Comparison of ENCODE assay signal across 7 mouse cellular contexts in genomic region chr5:32713703-32714467, GRCm38 (mm10).
DNase-seq lines count a peak whose midpoint lies in the region; ATAC-seq and TF ChIP-seq lines count a peak whose summit lies in the region.

No protein-coding gene starts in this region.

- no peaks in the 10 kb centered on the region for H3K36me3 ChIP-seq in embryonic facial prominence, embryonic 10.5 days (replicated peaks)
- no peaks in the 10 kb centered on the region for H3K36me3 ChIP-seq in intestine, postnatal 0 days (ENCODE audit: control insufficient read depth, insufficient read depth)
- H3K36me3 ChIP-seq in midbrain, embryonic 12.5 days, result no peaks in the 10 kb centered on the region
- H3K36me3 ChIP-seq in small intestine, adult 2 months (ENCODE audit: control insufficient read depth, insufficient read depth, low read length), result no peaks in the 10 kb centered on the region

- H3K4me2 ChIP-seq in intestine, postnatal 0 days (replicated peaks; ENCODE audit: low read depth), result peak overlapping the region; percentile 66
- peak overlapping the region; percentile 72 for H3K4me2 ChIP-seq in midbrain, embryonic 12.5 days (replicated peaks)

- peak; percentile 90 for DNase-seq in adrenal gland, postnatal 10 days
- DNase-seq in embryonic facial prominence, embryonic 10.5 days (ENCODE audit: low spot score), result peak; percentile 93
- peak; percentile 98 for DNase-seq in gonadal fat pad, adult 2 months (ENCODE audit: low read depth)
- peak; percentile 88 for DNase-seq in left cerebral cortex, postnatal 4 days

- peak overlapping the region; percentile 81 for H3K27ac ChIP-seq in embryonic facial prominence, embryonic 10.5 days (replicated peaks)
- peak overlapping the region; percentile 91 for H3K27ac ChIP-seq in intestine, postnatal 0 days (ENCODE audit: low read depth, low read length)
- peak overlapping the region; percentile 82 for H3K27ac ChIP-seq in midbrain, embryonic 12.5 days (replicated peaks)
- peak overlapping the region; percentile 87 for H3K27ac ChIP-seq in small intestine, adult 2 months (ENCODE audit: insufficient read depth, low read depth, low read length)

- peaks cover 6% of the 10 kb centered on the region for H3K4me1 ChIP-seq in embryonic facial prominence, embryonic 10.5 days
- H3K4me1 ChIP-seq in intestine, postnatal 0 days (replicated peaks; ENCODE audit: control insufficient read depth, insufficient read depth, low read length), result no peaks in the 10 kb centered on the region
- H3K4me1 ChIP-seq in midbrain, embryonic 12.5 days, result peaks cover 10% of the 10 kb centered on the region; the same call in 1 of the 2 replicates
- peaks cover 7% of the 10 kb centered on the region; the same call in 1 of the 2 replicates for H3K4me1 ChIP-seq in small intestine, adult 2 months (ENCODE audit: control insufficient read depth, insufficient read depth, insufficient read length, low read length)

- peak overlapping the region; percentile 50 for H3K9ac ChIP-seq in intestine, postnatal 0 days (ENCODE audit: low read depth, low read length)
- H3K9ac ChIP-seq in midbrain, embryonic 12.5 days (replicated peaks), result peak overlapping the region; percentile 66

- peak overlapping the region; percentile 68 for H3K4me3 ChIP-seq in embryonic facial prominence, embryonic 10.5 days
- H3K4me3 ChIP-seq in intestine, postnatal 0 days (ENCODE audit: low read depth, low read length), result peak overlapping the region; percentile 52
- peak overlapping the region; percentile 66 for H3K4me3 ChIP-seq in midbrain, embryonic 12.5 days
- H3K4me3 ChIP-seq in small intestine, adult 2 months (ENCODE audit: low read depth, low read length), result peak overlapping the region; percentile 75

- no peaks in the 10 kb centered on the region for H3K27me3 ChIP-seq in embryonic facial prominence, embryonic 10.5 days (replicated peaks; ENCODE audit: low read depth, poor library complexity, severe bottlenecking)
- H3K27me3 ChIP-seq in intestine, postnatal 0 days (replicated peaks; ENCODE audit: control insufficient read depth, insufficient read depth, low read length), result no peaks in the 10 kb centered on the region
- H3K27me3 ChIP-seq in midbrain, embryonic 12.5 days, result no peaks in the 10 kb centered on the region
- H3K27me3 ChIP-seq in small intestine, adult 2 months (ENCODE audit: control insufficient read depth, insufficient read depth, low read length), result no peaks in the 10 kb centered on the region

- intact Hi-C loops in left cerebral cortex, postnatal 4 days (cut with DNase I), result no loop called here

- no peaks in the 10 kb centered on the region for H3K9me3 ChIP-seq in embryonic facial prominence, embryonic 10.5 days
- no peaks in the 10 kb centered on the region for H3K9me3 ChIP-seq in intestine, postnatal 0 days (ENCODE audit: control insufficient read depth)
- H3K9me3 ChIP-seq in midbrain, embryonic 12.5 days, result no peaks in the 10 kb centered on the region

- ATAC-seq in intestine, postnatal 0 days, result peak; percentile 97
- ATAC-seq in midbrain, embryonic 12.5 days (ENCODE audit: low FRiP score, low read depth), result peak; percentile 98

- TF ChIP-seq POLR2A in small intestine, adult 2 months (IDR thresholded peaks at IDR 0.05; ENCODE audit: low read depth, low read length), result peak; percentile 44; the same call in 1 of the 2 replicates

- under 1% methylated on average over 55 of the region's 55 CpGs for WGBS in embryonic facial prominence, embryonic 10.5 days
- under 1% methylated on average over 55 of the region's 55 CpGs for WGBS in intestine, postnatal 0 days
- WGBS in midbrain, embryonic 12.5 days, result under 1% methylated on average over 55 of the region's 55 CpGs
- WGBS in small intestine, adult 2 months, result under 1% methylated on average over 55 of the region's 55 CpGs

- peak; percentile 83 for TF ChIP-seq CTCF in intestine, postnatal 0 days (IDR thresholded peaks at IDR 0.05; ENCODE audit: low read depth)
- TF ChIP-seq CTCF in small intestine, adult 2 months (IDR thresholded peaks at IDR 0.05; ENCODE audit: extremely low read depth, insufficient read length, insufficient replicate concordance, low read depth, low read length), result peak; percentile 99

Comparison
In these comparisons a context has a peak if more than half of its experiments do, and no peak if none do; other contexts are left out.
1. Peak in every context shown above with its lines: DNase-seq, ATAC-seq, H3K4me3 ChIP-seq and H3K27ac ChIP-seq.